Mouse (Mus musculus) hindlimb bud, embryonic 11.5 days (tissue): Measurements from ENCODE around the gene Mrps14.
A peak's percentile ranks its signal among the peaks of the same experiment; 100 is the strongest.

ENCODE experiments used
- DNase-seq: peaks from one replicate; pipeline ENCODE4 v3.0.0-alpha.2; 2012; ENCODE audit warnings: low read depth, low spot score; ENCODE audit errors: extremely low spot score

The Mrps14 gene

DNA sequence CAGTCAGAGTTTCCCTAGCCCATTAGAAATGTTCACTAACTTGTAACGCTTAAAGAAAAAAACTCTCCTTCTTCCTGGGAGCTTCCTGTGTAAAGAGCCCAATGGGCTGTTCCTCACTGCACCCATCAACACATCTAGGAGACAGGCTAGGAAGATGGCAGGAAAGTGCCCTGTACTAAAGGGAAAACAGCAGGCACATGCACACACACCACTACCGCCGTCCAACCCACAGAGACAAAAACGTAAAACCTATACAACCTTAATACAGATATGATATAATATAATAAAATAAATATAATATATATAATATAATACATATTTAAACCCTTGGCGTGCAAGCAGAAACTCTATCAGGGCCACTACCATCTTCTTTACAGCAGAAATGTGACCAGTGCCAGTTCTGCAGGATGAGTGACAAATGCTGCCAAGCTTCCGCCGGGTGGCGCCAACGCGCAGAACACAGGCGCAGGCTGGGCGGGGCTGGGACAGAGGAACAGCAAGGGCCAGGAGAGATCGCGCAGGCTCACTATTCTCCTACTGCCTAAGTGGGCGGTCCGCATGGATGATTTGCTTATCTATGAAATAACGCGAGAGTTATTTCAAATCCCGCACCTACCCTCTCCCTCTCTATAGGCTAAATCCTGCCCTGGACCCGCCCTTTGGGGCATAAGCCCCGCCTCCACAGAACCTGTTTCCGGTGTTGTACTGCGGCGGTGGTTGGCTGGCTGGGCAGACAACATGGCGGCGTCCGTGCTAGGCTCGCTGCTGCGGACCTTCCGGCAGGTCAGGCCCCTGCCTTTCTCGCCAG is at the start of gene Mrps14:
Gene Mrps14, plus strand, starts transcription at position 687 of the 808 bp plus-strand sequence.
- peak; percentile 99 for DNase-seq

DNA sequence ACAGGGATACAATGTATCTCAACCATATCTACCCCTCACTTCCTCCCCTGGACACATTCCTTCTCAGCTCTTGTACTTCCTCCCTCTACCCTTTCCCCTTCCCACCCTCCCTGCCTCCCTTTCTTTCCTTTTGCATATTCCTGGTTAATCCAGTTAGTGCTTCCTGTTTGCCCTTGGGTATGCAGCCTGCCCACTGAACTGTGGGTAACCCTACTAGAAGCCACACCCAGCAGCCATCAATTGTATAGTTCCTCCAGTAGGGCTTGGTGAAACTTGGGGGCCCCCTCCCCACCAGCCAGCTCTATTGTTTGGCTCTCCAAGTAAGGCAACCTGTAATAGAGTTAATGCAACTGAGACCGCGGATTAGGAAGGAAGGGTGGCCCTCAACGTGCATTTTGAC is 49.4 kb upstream of the Mrps14 start:
- no peak for DNase-seq

DNA sequence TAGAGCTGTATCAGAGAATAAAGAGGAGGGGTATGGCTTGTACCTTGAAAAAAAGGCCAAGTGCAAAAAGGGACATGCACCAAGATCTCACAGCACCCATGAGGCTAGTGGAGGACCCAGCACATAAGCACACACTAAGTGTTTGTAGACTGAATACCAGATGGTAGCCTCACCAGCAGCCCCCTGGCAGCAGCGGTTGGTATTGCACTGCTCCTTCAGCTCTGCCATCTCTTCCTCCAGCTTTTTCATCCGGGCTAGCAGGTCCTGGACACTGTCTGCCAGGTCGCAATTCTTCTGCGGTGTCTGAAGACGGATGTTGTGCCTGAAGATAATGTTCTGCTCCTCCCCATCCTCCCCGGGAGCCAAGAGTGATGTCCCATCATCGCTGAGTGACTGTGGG is 47.7 kb upstream of the Mrps14 start:
- no peak for DNase-seq

DNA sequence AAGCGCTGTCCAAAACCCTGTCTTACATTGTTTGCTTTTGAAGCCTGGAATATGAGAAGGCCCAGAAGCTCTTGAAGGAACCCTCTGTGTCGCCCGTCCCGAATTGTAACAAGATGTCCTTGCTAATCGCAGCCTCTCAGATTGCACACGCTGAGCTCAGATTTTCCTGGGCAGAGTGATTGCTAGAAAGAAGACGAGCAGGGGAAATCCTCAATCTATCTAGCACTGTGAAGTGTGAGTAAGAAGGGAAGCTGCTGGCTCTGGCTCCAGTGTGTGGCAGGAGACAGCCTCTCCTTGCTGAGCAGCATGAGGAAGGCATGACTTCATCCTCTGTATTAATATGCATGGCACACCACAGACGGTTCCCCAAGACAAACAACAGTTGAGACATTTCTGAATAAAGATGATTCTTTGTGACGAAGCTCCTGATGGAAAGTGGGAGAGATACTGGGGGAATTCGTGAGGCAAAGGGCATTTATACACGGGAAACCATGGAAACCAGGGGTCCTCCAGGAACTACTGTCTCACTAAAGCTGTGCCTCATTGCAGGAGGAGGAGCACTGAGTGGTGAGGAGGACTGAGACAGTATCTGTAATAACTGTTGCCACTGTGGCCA is 45.6 kb upstream of the Mrps14 start:
- DNase-seq = no peak

DNA sequence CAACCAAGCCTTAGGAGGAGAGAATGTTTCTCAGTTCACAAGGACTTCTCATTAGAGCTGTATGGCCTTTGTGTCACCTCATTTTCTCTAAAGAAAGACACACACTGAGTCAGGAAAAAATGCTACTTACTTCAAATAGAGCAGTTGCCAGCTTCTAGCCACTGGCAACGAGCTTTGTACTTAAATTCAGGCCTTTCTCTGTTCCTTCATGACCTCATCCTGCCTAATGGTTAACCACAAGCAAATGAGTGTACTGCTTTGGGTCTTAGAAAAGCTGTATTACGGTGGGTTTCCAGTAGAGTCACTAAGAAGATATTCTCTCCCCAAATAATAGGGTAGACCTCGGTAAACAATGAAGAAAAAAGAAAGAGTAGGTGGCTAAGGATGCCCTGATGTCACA is 44.3 kb upstream of the Mrps14 start:
- no peak for DNase-seq

DNA sequence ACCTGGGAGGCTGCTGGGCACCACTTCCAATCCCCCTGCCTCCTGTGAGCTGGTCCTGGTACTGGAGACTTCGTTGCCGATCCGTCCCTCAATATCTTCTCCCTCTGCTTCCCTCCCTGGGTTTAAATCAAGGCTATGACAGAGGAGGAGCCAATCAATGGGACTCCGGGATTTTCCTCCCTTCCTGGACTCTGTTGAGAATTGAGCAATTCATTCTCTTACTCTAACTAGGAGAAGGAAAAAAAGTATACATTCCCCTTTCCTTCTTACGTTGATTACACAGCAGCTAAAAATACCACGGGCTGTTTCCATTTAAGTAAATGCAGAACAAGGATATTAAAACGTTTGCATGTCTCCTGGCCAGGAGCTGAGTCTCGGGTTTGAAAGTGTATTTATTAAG is 41.5 kb upstream of the Mrps14 start, which contains the start of gene Tnn:
Gene Tnn, minus strand, starts transcription at position 101 of the 400 bp plus-strand sequence.
- DNase-seq = no peak

DNA sequence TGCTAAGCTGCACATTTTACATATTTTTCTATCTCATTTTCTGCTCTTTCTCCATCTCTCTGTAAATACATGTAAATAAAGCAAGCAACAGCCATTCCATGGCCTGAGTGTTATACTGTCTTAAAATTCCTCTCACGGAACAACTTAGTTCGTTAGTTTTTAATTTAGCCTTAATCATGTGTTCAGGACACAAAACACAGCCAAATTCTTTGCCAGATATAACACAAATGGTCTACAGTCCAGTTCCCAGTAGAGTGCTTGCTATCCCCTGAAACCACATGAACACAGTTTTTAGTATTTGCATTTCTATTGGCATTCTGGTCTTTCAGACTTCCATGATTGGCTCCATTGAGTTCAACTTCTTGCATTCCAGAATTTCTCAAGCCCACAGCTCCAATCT is 36.8 kb upstream of the Mrps14 start:
- no peak for DNase-seq

DNA sequence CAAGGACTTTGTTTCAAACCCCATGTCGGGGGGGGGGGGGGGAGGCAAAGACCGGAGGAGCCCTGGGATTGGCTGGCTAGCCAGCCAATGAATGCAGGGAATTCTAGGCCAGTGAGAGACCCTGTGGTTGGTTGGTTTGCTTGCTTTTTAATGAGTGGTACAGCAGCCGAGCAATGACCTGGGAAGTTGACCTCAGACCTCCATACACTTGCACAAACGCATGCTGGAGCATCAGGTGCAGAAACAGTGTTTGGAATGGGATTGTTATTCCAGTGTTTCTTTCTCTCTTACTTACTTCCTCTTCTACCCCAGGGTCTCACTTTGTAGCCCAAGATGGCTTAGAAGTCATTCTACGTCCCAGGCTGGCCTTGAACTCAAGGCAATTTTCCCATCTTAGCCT is 28.4 kb upstream of the Mrps14 start:
- DNase-seq = no peak

DNA sequence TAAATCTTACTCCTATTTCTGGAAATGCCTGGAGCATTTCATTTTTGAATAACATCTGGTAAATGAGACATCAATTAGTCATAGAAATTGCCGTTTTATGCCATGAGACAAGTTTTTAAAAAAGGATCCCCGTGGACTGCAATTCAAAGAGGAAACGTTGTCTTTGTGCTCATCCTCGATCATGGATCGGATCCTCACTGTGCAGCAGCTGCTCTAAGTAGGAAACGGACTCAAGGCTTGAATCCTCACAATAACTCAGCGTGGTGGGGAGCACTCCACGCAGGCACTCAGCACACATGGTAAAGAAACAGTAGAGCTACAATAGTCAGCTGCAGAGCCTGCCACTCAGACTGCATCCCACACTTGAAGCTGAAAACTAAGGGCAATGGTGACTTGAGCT is 18.1 kb upstream of the Mrps14 start:
- DNase-seq = no peak

DNA sequence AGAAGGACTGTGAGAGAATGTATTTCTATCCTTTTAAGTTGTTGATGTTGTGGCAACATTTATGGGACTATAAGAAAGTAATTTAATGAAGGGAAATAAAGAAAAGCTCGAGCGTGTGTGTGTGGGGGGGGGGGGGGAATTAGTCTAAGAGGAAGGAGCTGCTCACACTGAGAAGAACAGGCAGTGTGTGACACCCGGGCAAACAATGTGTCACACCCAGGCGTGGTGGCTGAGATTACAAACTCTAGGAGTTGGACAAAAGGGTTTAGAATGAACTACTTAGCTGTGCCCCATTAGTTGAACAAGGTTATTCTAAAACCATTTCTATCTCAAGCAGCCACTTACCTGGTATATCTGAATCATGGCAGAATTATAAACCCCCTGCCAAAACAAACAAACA is 13.8 kb upstream of the Mrps14 start:
- DNase-seq = no peak

DNA sequence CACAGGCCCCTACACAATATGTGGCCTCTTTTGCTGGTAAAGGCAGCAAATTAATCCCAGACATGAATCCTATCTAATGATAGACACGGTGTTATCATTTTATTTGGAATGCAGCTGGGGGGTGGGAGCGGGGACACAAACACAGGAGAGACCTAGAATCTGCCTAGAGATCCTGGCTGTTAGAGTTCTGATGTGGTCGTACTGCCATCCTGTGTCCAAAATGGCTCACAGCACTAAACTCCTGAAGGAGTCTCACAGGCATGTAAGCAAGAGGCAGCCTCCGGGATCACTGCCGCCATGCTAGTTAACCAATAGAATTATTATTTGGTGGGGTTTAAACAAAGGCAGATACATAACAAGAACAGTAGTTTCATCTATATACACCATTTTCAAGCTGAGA is 10.5 kb upstream of the Mrps14 start:
- peak; percentile 18 for DNase-seq

DNA sequence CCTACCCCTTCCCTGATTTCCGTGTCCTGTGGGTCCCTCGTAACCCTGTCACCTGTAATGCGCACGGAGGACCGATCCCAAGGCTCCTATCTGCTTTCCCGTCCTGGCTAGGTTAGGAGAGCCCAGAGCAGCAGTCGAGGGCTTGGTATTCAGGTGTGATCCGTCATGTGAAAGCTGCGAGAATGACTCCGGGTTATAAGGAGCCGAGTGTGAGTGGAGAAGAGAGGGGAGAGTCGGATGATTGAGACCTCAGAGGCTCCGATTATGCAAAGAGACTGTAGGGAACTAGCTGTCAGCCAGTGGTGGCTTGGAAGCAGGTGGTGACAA is 285 bp downstream of the Mrps14 start:
- no peak for DNase-seq

DNA sequence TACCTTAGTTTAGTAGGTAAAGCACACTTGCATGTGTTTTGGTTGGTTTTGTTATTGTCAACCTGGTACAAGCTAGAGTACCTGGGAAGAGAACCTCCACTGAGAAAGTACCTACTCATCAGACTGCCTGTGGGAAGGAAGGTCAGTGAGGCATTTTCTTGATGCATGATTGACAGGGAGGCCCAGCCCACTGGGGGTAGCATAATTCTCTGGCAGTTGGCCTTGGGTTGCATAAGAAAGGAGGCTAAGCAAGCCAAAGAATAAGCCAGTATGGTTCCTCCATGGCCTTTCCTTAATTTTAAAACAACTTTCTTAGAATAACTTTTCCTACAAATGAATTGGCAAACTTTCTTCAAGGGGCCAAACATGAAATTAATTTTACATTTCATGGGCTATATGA is 10.5 kb downstream of the Mrps14 start:
- no peak for DNase-seq

DNA sequence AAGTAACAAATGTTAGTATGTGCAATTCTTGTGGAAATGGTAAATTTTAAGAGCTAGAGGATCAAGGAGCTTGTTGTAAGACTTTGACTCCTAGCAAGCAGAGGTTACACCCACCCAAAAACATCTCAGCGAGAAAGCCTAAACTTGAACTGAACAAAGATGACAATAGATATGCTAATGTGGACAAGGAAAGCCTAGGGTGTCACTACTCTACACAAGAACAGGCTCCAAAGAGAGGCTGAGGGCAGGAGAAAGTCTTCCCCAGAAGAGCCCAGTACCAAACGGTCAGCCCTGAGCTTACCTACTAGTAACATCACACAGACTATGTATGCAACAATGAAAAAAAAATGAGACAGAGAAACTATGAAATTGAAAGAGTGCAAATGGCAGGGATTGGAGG is 14.8 kb downstream of the Mrps14 start:
- no peak for DNase-seq

DNA sequence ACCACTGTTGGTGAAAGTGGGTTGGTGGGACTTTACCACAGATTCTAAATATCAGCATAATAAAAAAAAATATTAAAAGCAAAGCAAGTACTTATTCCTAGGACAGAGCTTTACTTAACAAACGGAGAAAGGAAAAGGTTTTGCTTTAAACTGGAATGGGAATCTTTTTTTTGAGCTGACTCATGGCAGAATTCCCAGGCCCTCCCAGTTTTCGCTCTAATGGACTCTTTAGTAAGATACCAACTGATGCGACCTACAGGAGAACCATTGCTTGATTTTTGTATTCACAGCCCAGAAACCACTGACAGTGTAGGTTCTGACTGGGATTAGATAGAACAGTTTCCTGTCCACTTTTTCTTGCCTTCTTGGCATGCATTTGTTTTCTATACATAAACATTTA is 15.6 kb downstream of the Mrps14 start:
- no peak for DNase-seq

DNA sequence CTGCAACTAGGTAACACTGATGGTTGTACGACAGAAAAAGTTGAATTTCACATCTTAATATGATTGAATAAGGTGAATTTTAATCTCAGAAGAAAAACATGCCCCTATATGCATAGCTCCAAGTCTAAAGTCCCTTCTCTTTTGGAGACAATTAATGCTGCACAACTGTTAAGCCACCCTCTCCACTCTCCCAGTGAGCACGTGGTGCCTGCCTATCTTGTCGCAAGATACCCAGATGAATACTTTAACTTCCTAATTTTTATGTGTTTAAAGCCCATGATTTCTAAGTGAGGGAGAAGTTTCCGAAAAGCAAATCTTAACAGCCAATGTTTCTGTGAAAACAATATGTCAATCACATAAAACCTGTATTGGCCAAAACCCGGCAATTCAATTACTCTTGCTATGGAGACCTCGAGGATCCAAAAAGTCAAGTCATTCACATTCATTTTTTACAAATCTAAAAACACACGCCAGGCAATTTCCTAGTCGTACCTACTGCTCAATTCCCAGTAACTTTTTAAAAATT is 16.6 kb downstream of the Mrps14 start:
- no peak for DNase-seq

DNA sequence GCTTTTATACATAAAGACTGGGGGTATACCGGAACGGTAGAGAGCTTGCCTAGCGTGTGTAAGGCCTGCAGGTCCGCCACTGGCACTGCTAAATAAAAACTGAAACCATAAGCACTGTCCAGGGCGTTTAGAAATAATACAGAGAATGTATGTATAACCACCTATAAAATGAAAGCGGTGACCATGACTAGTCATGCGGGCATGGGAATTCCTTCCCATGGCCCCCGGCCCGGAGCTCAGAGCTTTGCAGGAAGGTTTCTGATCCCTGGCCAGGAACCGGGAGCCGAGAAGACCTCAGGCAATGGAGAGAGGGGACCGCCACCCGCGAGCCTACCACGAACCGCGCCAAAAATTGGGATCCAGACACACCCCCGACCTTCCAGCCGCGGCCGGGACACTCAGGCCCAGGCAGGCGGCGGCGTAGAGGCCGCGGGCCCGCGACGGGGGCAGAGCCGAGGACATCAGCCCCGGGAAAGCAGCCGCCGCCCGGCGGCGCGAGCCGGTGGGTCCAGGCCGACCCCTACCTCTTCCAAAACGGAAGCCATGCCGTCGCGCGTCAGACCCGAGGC is 17.2 kb downstream of the Mrps14 start:
- DNase-seq = no peak

DNA sequence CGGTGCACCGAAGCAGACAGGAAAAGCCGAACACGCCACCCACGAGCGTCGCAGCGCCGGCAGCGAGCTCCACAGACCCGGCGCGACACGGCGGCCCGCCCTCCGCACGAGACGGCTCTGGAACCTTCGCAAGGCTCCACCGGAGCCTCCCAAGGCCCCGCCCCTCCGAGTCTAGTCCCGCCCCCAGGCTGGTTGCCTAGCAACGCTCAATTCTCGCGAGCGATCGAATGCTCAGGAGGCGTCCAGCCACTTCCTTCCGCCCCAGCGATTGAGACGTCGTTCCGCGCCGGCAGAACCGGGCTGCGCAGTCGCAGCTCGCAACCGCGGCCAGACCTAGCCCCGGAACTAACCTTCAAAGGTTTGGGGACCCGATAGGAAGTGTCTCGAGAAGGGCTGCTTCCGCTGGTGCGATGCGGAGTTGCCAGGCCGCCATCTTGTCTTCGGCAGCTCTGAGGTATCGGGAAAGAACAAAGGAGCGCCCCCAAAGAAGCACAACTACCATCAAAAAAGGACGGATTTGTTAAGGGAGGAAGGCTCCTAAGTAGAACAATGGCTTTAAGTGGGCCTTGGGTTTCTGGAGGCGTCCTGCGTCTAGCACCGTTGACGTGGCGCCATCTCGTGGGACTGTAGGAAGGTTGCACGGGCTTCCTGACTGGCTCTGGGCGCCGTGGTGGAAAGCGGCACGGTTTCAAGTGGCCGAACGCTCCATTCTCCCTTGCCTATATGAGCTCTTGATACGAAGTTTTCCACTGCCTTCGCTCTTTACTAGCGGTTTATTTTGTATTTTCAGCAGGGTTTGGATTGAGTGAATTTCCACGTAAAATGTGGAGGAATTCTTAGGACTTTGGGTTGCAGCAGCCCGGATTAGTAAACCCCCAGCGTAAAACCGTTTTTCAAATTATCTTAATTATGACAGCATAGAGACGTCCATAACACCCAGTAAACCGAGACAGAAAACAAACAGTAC is 18.0 kb downstream of the Mrps14 start, which contains the start of gene Cacybp:
Gene Cacybp, minus strand, starts transcription at position 173 of the 967 bp plus-strand sequence.
- peak; percentile 95 for DNase-seq

DNA sequence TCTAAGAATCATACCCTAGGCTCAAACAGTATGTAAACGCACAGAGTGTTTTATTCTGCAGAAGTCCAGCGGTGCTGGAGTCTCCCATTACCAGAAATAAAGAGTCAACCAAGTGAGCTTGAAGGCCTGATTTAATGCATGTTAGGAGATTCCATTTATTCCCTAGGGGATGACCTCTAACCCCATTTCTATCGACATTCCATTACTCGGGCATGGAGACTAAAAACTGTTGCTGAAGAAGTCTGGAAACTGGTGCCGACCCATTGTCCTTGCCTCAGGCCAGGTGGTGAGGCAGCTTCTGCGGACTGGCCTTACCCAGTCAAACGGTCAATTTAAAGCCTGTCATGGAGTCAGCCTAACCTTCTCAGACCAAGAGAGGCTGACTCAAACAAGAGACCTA is 19.2 kb downstream of the Mrps14 start:
- DNase-seq = no peak

DNA sequence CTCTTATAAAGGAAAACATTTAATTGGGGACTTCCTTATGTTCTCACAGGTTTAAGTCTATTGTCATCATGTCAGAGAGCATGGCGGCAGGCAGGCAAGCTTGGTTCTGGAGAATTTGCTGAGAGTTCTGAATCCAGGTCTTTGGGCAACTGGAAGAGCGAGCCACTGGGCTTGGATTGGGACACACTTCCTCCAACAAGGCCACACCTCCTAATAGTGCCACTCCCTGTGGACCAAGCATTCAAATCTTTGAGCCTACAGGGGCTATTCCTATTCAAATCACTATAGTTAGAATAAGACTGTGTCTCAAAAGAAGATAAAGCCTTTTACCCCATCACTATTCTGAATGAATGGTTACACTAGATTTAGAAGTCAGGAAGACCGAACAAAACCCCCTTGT is 22.9 kb downstream of the Mrps14 start:
- no peak for DNase-seq

DNA sequence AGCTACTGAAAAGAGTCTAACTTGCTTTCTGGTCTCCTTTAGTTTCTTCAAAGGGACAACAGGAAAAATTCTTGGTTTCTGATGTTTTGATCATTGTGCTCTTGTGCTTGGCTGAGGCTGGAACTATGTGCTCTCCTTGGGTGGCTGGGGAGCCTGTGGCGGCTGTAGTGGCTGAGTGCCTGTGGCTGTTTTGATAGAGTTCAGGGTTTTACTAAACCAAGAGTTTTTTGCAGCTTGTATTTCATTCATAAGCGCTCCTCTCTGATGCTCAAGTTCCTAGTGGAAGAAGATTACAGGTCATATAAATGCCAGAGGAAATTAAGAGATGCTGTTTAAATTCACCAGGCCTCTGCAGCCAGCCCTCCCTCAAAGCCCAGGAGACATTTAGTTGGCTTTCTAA is 29.1 kb downstream of the Mrps14 start:
- DNase-seq = no peak
